Mouse (Mus musculus) E14TG2a.4 (cell line): Measurements from ENCODE around the gene Cox17.

Experiments used
- CTCF ChIP-seq: conservative IDR thresholded peaks from 2 replicates; pipeline ENCODE4 v1.5.1; 2014; ENCODE audit warnings: low read length
- NANOG ChIP-seq: IDR thresholded peaks from 2 replicates; pipeline ENCODE4 v1.6.1; 2014; ENCODE audit warnings: borderline replicate concordance, low read length, mixed read lengths
- POU5F1 ChIP-seq: IDR thresholded peaks from 2 replicates; pipeline ENCODE4 v1.6.1; 2014; ENCODE audit warnings: low read length, borderline replicate concordance

- TF ChIP-seq CTCF (no peak), NANOG (no peak), POU5F1 (no peak)
Observed at GRCm38 (mm10) chr16:38376841-38377249, 30.1 kb downstream of the Cox17 start.
